Mouse (Mus musculus): ENCODE measurements at regions not wholly inside any gene's neighbourhood (a gene's known extent, or its start where the extent isn't known, plus 50 kb on each side); places are given as distances from the start of the nearest gene placed in this dataset.

- TF ChIP-seq POLR2A (IDR thresholded peaks at IDR 0.05; ENCODE audit: low read depth, low read length) (no peak), CTCF (IDR thresholded peaks at IDR 0.05; ENCODE audit: extremely low read depth, insufficient read length, insufficient replicate concordance, low read depth, low read length) (no peak)
Measured at GRCm38 (mm10) chr7:73195306-73195705, 180.0 kb upstream of the Rgma start.
